Mouse (Mus musculus): ENCODE measurements around the gene Ms4a2.

DNA sequence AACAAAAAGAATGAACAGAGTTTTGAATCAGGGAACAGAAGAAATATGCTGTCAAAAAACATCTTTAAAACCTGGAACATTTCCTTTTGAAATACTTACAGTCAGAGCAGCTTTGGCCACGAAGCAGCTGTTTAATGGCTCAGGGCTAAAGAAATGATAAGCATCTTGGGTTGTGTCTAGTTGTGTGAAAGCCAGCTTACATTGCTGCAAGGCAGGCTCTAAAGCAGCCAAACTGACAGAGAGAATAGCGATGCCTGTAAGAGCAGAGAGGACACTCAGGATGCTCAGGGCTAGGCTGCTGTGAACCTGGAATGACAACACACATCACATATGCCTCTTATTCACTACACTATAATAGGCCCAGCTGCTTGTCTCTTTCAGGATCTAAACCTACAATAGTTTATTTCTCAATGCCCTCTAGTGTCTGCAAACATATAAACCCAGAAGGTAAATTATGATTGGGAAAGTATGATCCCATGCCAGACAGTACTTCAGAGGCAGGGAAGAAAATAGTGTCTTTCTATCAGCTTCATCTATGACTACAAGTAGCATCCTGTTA, 33.5 kb downstream of the Ms4a2 start:
- TF ChIP-seq POLR2A (IDR thresholded peaks at IDR 0.05; ENCODE audit: extremely low read depth, insufficient read depth, low read length): no peak
- no peak for TF ChIP-seq CTCF (IDR thresholded peaks at IDR 0.05; ENCODE audit: extremely low read depth, insufficient read depth, low read length)

Data from cortical plate, adult 2 months (tissue).